Mouse (Mus musculus): Measurements from ENCODE around the gene Itgal. TPM values are rescaled to one million over a fixed set of nuclear protein-coding genes. Genes with fewer than 3 reads are reported as not detected.
"Not testable (repeated sequence)": the region's sequence is repeated elsewhere in the genome, so short reads cannot be mapped to it uniquely, and the experiment has no call there.

The Itgal gene
- polyA plus RNA-seq, 1 experiment from 2014 or later = 0.09 TPM

DNA sequence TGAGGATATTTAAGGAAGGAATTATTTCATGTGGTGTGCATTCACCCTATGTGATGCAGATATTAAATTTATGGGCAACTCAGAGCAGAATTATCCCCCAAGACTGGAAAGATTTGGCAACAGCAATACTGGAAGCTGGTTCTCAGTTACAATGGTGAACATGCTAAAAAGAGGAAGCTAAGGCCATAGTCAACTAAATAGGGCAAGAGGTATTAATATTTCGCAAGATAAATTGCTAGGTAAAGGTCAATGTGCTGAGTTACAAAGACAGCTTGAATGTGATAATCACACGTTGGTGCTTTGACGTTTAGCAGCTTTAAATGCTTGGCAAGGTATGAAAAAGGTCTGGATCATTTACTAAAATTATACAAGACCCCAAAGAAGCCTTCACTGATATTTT, 59.7 kb downstream of the Itgal start:
- 66% methylated on average over 3 of the region's 3 CpGs for WGBS
- H3K27me3 ChIP-seq (ENCODE audit: control insufficient read depth, insufficient read depth, low read length) = no peaks in the 10 kb centered on the region
- H3K4me3 ChIP-seq (ENCODE audit: low read depth, low read length) = no peak overlapping the region
- no peaks in the 10 kb centered on the region for H3K36me3 ChIP-seq (ENCODE audit: control insufficient read depth, insufficient read depth, low read length)
- no peak overlapping the region for H3K27ac ChIP-seq (ENCODE audit: low read depth, low read length)
- H3K4me1 ChIP-seq (ENCODE audit: control insufficient read depth, insufficient read depth, low read length) = no peaks in the 10 kb centered on the region
- no peaks in the 10 kb centered on the region for H3K9me3 ChIP-seq (ENCODE audit: control insufficient read depth, low read length)
- H3K9ac ChIP-seq (replicated peaks; ENCODE audit: low read depth, low read length) = no peak overlapping the region
- H3K4me2 ChIP-seq (ENCODE audit: low read depth, low read length) = no peak overlapping the region
- no peak for ATAC-seq (ENCODE audit: low read depth)

DNA sequence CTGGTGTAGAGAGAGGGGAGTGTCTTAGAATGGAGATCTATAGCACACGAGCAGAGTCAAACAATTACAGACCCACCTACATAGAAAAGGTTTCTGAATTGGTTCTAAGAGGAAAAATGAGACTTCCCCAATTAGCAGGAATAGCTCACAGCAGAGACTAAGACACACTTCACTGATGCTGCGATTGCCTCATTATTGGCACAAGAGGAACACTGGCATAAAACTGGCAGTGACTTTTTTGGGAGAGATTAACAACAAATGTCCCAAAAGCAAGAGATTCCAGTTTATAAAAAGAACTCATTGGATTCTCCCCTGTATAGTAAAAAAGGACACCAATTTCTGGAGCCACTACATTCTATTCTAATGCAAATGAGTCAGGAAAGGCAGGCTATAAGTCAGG, 61.8 kb downstream of the Itgal start:
- no peak for ATAC-seq (ENCODE audit: low read depth)

DNA sequence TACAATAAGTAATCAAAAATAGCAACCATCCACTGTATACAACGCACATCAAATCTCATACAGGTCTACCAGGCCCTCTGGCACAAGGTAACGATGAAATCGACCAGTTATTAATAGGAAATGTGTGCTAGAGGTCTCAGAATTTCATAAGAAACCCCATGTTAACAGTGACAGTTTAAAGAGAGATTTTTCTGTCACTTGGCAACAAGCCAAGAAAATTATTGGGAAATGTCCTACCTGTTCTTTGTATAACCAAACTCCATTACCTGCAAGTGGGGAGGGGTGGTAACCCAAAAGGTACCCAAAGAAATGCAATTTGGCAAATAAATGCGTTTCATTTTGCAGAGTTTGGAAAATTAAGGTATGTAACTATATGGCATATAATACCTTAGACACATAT, 62.4 kb downstream of the Itgal start:
- 73% methylated on average over 4 of the region's 4 CpGs for WGBS
- Histone ChIP-seq H3K9me3 (ENCODE audit: control insufficient read depth, low read length) (no peaks in the 10 kb centered on the region), H3K9ac (replicated peaks; ENCODE audit: low read depth, low read length) (no peak overlapping the region), H3K27ac (ENCODE audit: low read depth, low read length) (no peak overlapping the region), H3K27me3 (ENCODE audit: control insufficient read depth, insufficient read depth, low read length) (no peaks in the 10 kb centered on the region), H3K36me3 (ENCODE audit: control insufficient read depth, insufficient read depth, low read length) (no peaks in the 10 kb centered on the region), H3K4me3 (ENCODE audit: low read depth, low read length) (no peak overlapping the region), H3K4me1 (ENCODE audit: control insufficient read depth, insufficient read depth, low read length) (peaks cover 3% of the 10 kb centered on the region; the same call in 1 of the 2 replicates), H3K4me2 (ENCODE audit: low read depth, low read length) (no peak overlapping the region)
- ATAC-seq (ENCODE audit: low read depth) = no peak

More for the DNA sequence above, 61.8 kb downstream of the Itgal start:
- Histone ChIP-seq H3K9ac (replicated peaks; ENCODE audit: low read depth, low read length) (no peak overlapping the region), H3K4me2 (ENCODE audit: low read depth, low read length) (no peak overlapping the region), H3K36me3 (ENCODE audit: control insufficient read depth, insufficient read depth, low read length) (no peaks in the 10 kb centered on the region), H3K4me1 (ENCODE audit: control insufficient read depth, insufficient read depth, low read length) (no peaks in the 10 kb centered on the region), H3K27me3 (ENCODE audit: control insufficient read depth, insufficient read depth, low read length) (no peaks in the 10 kb centered on the region), H3K9me3 (ENCODE audit: control insufficient read depth, low read length) (no peaks in the 10 kb centered on the region), H3K27ac (ENCODE audit: low read depth, low read length) (no peak overlapping the region), H3K4me3 (ENCODE audit: low read depth, low read length) (no peak overlapping the region)
- WGBS = 63% methylated on average over 2 of the region's 2 CpGs

DNA sequence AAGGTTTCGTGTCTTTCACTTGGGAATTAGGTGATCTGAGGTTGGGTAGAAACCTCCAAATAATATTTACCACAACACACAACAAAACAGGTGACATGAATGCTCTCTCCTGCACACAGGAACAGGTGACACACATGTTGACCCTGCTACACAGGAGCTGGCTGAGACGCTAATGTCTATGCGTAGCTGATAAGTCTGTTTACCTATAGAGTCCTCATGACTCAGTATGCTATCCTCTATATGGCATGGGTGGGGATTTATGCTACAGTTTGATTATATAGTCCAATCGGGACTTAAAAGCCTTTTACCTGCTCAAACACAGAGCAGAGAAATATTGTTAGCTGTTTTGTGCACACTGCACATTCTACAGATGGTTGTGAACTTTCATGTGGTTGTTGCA, 64.2 kb downstream of the Itgal start:
- no peak overlapping the region for H3K9ac ChIP-seq (replicated peaks; ENCODE audit: low read depth, low read length)
- H3K9me3 ChIP-seq (ENCODE audit: control insufficient read depth, low read length) = no peaks in the 10 kb centered on the region
- H3K4me3 ChIP-seq (ENCODE audit: low read depth, low read length) = no peak overlapping the region
- no peak overlapping the region for H3K4me2 ChIP-seq (ENCODE audit: low read depth, low read length)
- ATAC-seq (ENCODE audit: low read depth) = no peak
- H3K4me1 ChIP-seq (ENCODE audit: control insufficient read depth, insufficient read depth, low read length) = peaks cover 6% of the 10 kb centered on the region; the same call in 1 of the 2 replicates
- WGBS = 80% methylated on average over 4 of the region's 4 CpGs
- no peaks in the 10 kb centered on the region for H3K36me3 ChIP-seq (ENCODE audit: control insufficient read depth, insufficient read depth, low read length)
- H3K27me3 ChIP-seq (ENCODE audit: control insufficient read depth, insufficient read depth, low read length) = no peaks in the 10 kb centered on the region
- no peak overlapping the region for H3K27ac ChIP-seq (ENCODE audit: low read depth, low read length)

DNA sequence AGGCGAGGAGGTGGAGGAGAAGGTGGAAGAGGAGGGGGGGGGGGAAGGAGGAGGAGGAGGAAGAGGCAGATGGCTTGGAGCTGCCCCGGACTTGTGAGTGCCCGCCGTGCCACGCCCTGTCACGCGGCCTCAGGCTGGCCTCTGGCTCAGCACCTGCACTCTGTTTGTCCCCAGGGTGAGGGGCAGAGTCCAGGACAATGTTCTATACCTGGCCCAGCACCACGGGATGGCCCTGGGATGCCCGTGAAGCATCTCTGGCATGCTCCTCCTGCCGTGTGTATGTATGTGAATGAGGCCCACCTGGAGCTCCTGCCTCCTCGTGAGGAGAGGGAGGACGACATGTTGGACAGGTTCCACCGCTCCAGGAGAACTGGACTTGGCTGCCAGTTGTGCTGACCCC, 65.4 kb downstream of the Itgal start:
- Histone ChIP-seq H3K4me1 (ENCODE audit: control insufficient read depth, insufficient read depth, low read length) (peaks cover 6% of the 10 kb centered on the region; the same call in 1 of the 2 replicates), H3K27me3 (ENCODE audit: control insufficient read depth, insufficient read depth, low read length) (no peaks in the 10 kb centered on the region), H3K27ac (ENCODE audit: low read depth, low read length) (no peak overlapping the region), H3K9ac (replicated peaks; ENCODE audit: low read depth, low read length) (no peak overlapping the region), H3K4me2 (ENCODE audit: low read depth, low read length) (no peak overlapping the region), H3K4me3 (ENCODE audit: low read depth, low read length) (no peak overlapping the region), H3K36me3 (ENCODE audit: control insufficient read depth, insufficient read depth, low read length) (no peaks in the 10 kb centered on the region), H3K9me3 (ENCODE audit: control insufficient read depth, low read length) (no peaks in the 10 kb centered on the region)
- ATAC-seq (ENCODE audit: low read depth) = no peak
- 51% methylated on average over 13 of the region's 13 CpGs for WGBS

DNA sequence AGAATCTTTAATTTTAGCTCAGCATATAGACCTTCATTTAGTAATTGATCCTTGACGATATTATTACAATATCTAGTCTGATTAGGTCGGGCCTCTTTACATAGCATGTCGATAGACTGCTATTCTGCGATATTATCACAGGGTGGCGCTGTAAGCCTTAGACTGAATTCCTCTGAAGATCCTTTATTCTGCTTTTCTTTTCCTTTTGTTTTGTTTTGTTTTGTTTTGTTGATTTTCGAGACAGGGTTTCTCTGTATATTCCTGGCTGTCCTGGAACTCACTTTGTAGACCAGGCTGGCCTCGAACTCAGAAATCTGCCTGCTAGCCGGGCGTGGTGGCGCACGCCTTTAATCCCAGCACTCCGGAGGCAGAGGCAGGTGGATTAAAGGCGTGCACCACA, 66.4 kb downstream of the Itgal start:
- H3K4me2 ChIP-seq (ENCODE audit: low read depth, low read length); ATAC-seq (ENCODE audit: low read depth); H3K4me3 ChIP-seq (ENCODE audit: low read depth, low read length): not testable (repeated sequence)

DNA sequence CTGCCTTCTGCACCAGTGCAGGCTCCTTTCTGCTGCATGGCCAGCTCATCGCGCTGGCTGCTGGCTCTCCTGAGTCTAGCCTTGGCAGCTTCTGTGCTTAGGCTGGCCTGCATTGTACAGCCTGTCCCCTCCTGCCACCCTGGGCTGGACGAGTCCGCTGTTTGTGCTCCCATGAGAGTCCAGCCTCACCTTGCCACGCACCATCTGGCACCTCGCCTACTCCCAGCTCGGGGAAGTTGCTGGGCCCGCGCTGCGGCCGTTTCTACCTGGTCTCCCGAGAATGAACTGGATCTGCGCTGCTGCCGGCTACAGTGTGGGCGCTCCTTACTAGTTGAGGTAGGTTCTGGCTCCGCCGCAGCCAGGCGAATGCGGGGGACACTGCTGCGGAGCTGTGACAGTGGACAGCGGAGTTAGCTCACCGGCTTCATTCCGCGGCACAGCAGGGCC, 67.4 kb downstream of the Itgal start:
- peak; percentile 46; the same call in 1 of the 2 replicates for ATAC-seq (ENCODE audit: low read depth)
- peaks cover 6% of the 10 kb centered on the region; the same call in 1 of the 2 replicates for H3K4me1 ChIP-seq (ENCODE audit: control insufficient read depth, insufficient read depth, low read length)
- H3K36me3 ChIP-seq (ENCODE audit: control insufficient read depth, insufficient read depth, low read length) = no peaks in the 10 kb centered on the region
- peak overlapping the region; percentile 66 for H3K4me2 ChIP-seq (ENCODE audit: low read depth, low read length)
- peak overlapping the region; percentile 56 for H3K9ac ChIP-seq (replicated peaks; ENCODE audit: low read depth, low read length)
- no peaks in the 10 kb centered on the region for H3K9me3 ChIP-seq (ENCODE audit: control insufficient read depth, low read length)
- WGBS = under 1% methylated on average over 24 of the region's 24 CpGs
- H3K27ac ChIP-seq (ENCODE audit: low read depth, low read length) = no peak overlapping the region
- H3K4me3 ChIP-seq (ENCODE audit: low read depth, low read length) = peak overlapping the region; percentile 30
- no peaks in the 10 kb centered on the region for H3K27me3 ChIP-seq (ENCODE audit: control insufficient read depth, insufficient read depth, low read length)

More for the DNA sequence above, 66.4 kb downstream of the Itgal start:
- not testable (repeated sequence) for H3K36me3 ChIP-seq (ENCODE audit: control insufficient read depth, insufficient read depth, low read length); H3K27ac ChIP-seq (ENCODE audit: low read depth, low read length); H3K27me3 ChIP-seq (ENCODE audit: control insufficient read depth, insufficient read depth, low read length); H3K9ac ChIP-seq (replicated peaks; ENCODE audit: low read depth, low read length); H3K9me3 ChIP-seq (ENCODE audit: control insufficient read depth, low read length); H3K4me1 ChIP-seq (ENCODE audit: control insufficient read depth, insufficient read depth, low read length)
- 18% methylated on average over 13 of the region's 13 CpGs for WGBS

DNA sequence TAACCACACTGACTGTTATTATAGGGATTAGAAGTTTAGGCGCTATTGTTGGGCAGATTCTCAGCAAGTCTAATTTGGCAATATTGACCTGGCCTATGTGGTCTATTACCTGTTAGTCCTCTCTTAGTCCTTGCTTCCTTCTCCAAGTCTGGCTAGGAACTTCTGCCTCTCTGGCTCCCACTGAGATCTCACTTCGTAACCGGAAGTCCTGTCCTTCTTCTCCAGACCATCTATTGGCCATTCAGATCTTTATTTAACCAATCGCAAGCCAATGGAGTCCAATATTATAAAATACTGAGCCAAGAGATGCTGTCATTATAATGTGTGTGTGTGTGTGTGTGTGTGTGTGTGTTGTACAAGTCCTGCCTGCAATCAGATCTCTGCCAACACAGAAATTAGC, 68.1 kb downstream of the Itgal start:
- ATAC-seq (ENCODE audit: low read depth) = no peak
- Histone ChIP-seq H3K4me2 (ENCODE audit: low read depth, low read length) (peak overlapping the region; percentile 66; the same call in 1 of the 2 replicates), H3K9me3 (ENCODE audit: control insufficient read depth, low read length) (no peaks in the 10 kb centered on the region), H3K36me3 (ENCODE audit: control insufficient read depth, insufficient read depth, low read length) (no peaks in the 10 kb centered on the region), H3K27me3 (ENCODE audit: control insufficient read depth, insufficient read depth, low read length) (no peaks in the 10 kb centered on the region), H3K27ac (ENCODE audit: low read depth, low read length) (no peak overlapping the region), H3K9ac (replicated peaks; ENCODE audit: low read depth, low read length) (peak overlapping the region; percentile 56; the same call in 1 of the 2 replicates), H3K4me1 (ENCODE audit: control insufficient read depth, insufficient read depth, low read length) (peaks cover 6% of the 10 kb centered on the region; the same call in 1 of the 2 replicates), H3K4me3 (ENCODE audit: low read depth, low read length) (peak overlapping the region; percentile 30; the same call in 1 of the 2 replicates)
- 62% methylated on average over 4 of the region's 4 CpGs for WGBS

DNA sequence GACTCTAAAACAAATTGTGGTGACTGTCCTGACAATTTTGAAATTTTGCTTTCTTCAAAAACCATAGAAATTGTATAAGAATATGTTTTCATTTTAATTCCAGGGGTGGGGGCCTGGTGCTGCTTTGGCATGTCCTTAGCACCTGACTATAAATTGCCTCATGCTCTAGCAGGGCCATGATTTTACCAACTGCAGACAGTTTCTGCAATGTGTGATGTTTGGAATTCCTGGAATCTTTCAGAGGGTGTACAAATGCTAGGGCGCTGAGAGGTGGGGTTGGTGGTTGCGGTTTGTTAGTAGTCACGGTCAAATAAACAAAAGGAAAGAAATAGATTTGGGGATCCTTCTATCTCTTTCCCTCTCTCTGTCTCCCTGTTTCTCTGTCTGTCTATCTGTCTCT, 70.2 kb downstream of the Itgal start:
- ATAC-seq (ENCODE audit: low read depth) = no peak
- H3K27ac ChIP-seq (ENCODE audit: low read depth, low read length) = no peak overlapping the region
- H3K4me2 ChIP-seq (ENCODE audit: low read depth, low read length) = no peak overlapping the region
- H3K4me1 ChIP-seq (ENCODE audit: control insufficient read depth, insufficient read depth, low read length) = peaks cover 6% of the 10 kb centered on the region; the same call in 1 of the 2 replicates
- H3K36me3 ChIP-seq (ENCODE audit: control insufficient read depth, insufficient read depth, low read length) = no peaks in the 10 kb centered on the region
- H3K27me3 ChIP-seq (ENCODE audit: control insufficient read depth, insufficient read depth, low read length) = no peaks in the 10 kb centered on the region
- no peak overlapping the region for H3K9ac ChIP-seq (replicated peaks; ENCODE audit: low read depth, low read length)
- no peaks in the 10 kb centered on the region for H3K9me3 ChIP-seq (ENCODE audit: control insufficient read depth, low read length)
- 94% methylated on average over 3 of the region's 3 CpGs for WGBS
- H3K4me3 ChIP-seq (ENCODE audit: low read depth, low read length) = no peak overlapping the region
